Mouse (Mus musculus): ENCODE data around the gene Plekhg1. TPM values are rescaled to one million over a fixed set of nuclear protein-coding genes. Genes with fewer than 3 reads are reported as not detected.
A peak's percentile ranks its signal among the peaks of the same experiment; 100 is the strongest.

Plekhg1 gene
- polyA plus RNA-seq, 1 experiment from 2014 or later, result 11.8 TPM

DNA sequence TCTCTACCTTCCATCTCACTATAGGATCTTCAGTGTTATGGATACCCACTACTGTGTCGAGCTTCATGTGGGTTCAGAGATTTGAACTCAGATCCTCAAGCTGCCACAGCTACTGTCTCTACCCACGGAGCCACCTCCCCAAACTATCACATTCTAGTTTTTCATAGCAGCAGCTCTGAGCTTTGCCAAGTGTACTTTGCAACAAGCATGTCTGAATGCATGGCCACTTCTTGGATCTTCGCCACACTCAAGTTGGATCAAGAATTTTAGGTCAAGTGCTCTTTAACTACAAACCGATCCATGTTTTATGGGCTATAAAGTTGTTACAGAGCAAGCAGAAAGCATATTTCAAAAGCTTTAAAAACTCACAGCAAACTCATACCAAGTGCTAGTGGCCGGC, 130.7 kb downstream of the Plekhg1 start:
- Histone ChIP-seq H3K27me3 (no peaks in the 10 kb centered on the region), H3K36me3 (peaks cover 14% of the 10 kb centered on the region), H3K4me1 (replicated peaks) (no peaks in the 10 kb centered on the region), H3K4me3 (replicated peaks) (no peak overlapping the region), H3K27ac (no peak overlapping the region), H3K9ac (replicated peaks) (no peak overlapping the region), H3K9me3 (0 out of 2 replicates have a peak, but pooled peaks cover 3% of the 10 kb centered on the region), H3K4me2 (replicated peaks) (no peak overlapping the region)
- ATAC-seq, result no peak
- 93% methylated on average over 5 of the region's 5 CpGs for WGBS

DNA sequence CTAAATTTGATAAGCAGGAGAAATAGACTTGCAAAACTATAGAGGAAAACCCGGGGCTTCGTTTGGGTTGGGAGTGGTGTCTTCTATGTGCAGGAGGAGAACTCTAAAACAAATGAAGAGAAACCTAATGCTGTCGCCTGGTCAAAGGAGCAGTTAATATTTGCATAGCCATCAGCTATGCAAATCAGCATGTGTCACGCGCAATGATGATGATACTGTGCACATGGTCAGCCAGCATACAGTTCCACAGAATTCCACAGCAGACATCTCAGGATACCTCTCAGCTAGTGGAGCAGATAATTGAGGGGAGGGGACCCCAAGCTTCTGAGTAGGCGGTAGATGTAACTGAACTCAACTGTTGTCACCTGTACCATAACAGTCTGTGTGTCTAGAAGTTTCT, 133.3 kb downstream of the Plekhg1 start:
- 94% methylated on average over 6 of the region's 6 CpGs for WGBS

DNA sequence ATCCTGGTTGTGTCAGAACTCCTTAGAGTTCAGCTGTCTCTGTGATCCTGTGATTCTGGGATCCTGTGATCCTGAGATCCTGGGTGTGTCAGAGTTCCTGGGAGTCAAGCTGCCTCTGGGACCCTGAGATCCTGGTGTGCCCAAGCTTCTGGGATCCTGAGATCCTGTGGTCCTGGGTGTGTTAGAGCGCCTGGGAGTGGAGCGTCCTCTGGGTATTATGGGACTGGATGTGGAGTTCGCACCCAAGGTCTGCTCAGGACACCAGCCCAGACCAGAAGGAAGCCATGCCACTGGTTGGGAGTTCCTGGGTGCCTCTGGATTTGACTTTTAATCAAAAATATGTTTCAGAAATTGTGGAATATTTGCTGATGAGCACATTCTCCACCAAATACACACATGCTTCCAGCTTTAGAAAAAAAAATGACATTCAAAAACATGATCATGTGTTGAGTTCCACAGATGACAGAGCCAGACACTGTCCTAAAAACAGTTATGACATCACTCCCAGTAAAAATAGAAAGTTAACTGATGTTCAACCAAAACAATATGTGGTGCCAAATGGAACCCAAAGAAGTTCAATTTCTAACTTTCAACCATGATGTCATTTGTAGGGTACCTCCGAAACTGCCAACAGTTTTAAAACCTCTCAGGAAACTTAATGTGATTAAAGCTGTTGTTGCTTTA, 137.8 kb downstream of the Plekhg1 start:
- 97% methylated on average over 4 of the region's 4 CpGs for WGBS
- H3K4me2 ChIP-seq (replicated peaks), result no peak overlapping the region
- H3K4me1 ChIP-seq (replicated peaks), result no peaks in the 10 kb centered on the region
- no peak overlapping the region for H3K27ac ChIP-seq
- no peak overlapping the region for H3K4me3 ChIP-seq (replicated peaks)
- peaks cover 7% of the 10 kb centered on the region for H3K36me3 ChIP-seq
- H3K9me3 ChIP-seq, result no peaks in the 10 kb centered on the region
- ATAC-seq, result no peak
- no peak overlapping the region for H3K9ac ChIP-seq (replicated peaks)
- H3K27me3 ChIP-seq, result no peaks in the 10 kb centered on the region

More for the DNA sequence above, 133.3 kb downstream of the Plekhg1 start:
- Histone ChIP-seq H3K36me3 (peaks cover 14% of the 10 kb centered on the region), H3K9me3 (0 out of 2 replicates have a peak, but pooled peaks cover 3% of the 10 kb centered on the region), H3K4me3 (replicated peaks) (no peak overlapping the region), H3K4me1 (replicated peaks) (no peaks in the 10 kb centered on the region), H3K27ac (no peak overlapping the region), H3K4me2 (replicated peaks) (no peak overlapping the region), H3K27me3 (no peaks in the 10 kb centered on the region), H3K9ac (replicated peaks) (no peak overlapping the region)
- no peak for ATAC-seq

DNA sequence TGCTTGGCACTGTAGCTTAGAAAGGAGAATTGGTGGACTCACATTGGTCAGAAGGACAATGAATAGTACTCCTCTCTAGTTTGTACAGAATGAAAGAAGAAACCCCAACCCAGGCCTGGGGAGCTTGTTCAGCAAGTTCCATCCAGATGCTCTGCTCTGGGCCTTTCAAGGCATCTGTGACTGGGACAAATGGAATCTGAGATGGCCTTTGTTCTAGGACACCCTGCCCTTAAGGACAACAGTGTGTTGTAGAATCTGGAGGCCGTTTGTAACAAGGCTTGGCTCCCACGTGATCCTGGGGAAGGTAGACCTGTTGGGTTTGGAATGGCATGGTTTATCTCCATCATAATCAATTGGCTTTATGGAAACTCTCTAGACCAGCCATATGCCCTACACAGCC, 141.0 kb downstream of the Plekhg1 start:
- no peaks in the 10 kb centered on the region for H3K27me3 ChIP-seq
- H3K4me2 ChIP-seq (replicated peaks), result no peak overlapping the region
- H3K9ac ChIP-seq (replicated peaks), result no peak overlapping the region
- 73% methylated on average over 2 of the region's 2 CpGs for WGBS
- H3K27ac ChIP-seq, result no peak overlapping the region
- no peaks in the 10 kb centered on the region for H3K9me3 ChIP-seq
- H3K36me3 ChIP-seq, result no peaks in the 10 kb centered on the region
- no peaks in the 10 kb centered on the region for H3K4me1 ChIP-seq (replicated peaks)
- no peak for ATAC-seq
- no peak overlapping the region for H3K4me3 ChIP-seq (replicated peaks)

DNA sequence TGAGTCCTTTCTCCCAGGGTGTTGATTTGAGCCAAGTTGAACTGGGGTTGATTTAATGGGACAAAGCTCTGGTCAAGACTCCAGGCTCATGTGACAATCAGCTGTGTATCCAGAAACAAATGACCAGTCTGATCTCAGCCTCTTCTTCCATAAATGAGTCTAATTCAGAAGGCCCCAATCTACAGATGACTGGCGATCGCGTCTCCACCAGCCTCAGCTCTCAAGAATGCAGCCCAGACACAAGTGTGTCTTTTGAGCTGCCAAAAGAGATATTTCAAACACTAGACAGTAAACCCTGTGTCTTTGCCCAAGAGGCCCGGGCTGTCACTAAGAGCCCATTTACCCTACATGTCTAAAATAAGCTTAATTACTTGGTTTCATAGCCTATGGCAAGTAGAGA, 148.3 kb downstream of the Plekhg1 start:
- no peaks in the 10 kb centered on the region for H3K36me3 ChIP-seq
- no peaks in the 10 kb centered on the region for H3K27me3 ChIP-seq
- 82% methylated on average over 4 of the region's 4 CpGs for WGBS
- peaks cover 23% of the 10 kb centered on the region for H3K4me1 ChIP-seq (replicated peaks)
- H3K4me2 ChIP-seq (replicated peaks), result no peak overlapping the region
- H3K4me3 ChIP-seq (replicated peaks), result no peak overlapping the region
- no peak overlapping the region for H3K9ac ChIP-seq (replicated peaks)
- no peak overlapping the region for H3K27ac ChIP-seq
- no peaks in the 10 kb centered on the region for H3K9me3 ChIP-seq
- ATAC-seq, result no peak

DNA sequence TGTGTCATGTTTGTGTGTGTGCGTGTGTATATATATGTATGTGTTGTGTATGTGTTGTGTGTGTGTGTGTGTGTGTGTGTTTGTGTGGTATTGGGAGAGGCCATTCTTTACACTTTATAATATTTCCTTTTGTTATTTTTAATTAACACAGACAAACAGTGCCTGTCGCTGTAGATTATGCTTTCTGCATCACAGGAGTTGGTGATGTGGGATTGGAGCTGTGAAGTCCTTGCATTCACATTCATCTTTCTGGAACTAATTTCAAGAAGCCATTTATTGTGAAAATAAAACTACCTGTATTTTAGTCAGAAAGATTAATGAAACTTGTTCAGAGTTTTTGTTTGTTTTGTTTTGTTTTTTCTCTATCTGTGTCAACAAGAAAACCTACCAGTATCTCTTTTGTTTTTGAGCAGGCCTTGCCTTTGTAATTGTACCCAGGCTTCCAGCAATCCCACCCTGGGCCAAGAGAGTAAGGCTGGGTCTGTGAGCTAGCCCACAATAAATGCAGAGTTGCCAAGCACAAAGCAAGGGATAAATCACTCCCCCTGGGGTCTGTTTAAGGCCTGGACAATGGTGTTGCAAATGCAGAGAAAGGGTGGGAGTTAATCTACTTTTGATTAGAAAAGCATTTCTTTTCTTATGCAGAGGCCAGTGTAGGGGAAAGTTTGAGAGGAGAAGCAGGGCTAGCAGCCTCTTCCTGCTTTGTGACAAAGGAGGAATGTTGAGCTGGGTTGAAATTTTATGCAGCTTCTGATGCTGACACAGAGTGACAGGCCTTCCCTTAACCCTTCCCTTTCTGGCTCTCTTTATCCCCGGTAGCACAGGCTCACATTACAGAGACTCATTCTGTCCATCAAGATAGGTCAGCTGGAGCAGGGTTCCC, 151.5 kb downstream of the Plekhg1 start:
- peaks cover 33% of the 10 kb centered on the region for H3K4me1 ChIP-seq (replicated peaks)
- no peaks in the 10 kb centered on the region for H3K36me3 ChIP-seq
- no peaks in the 10 kb centered on the region for H3K9me3 ChIP-seq
- ATAC-seq, result peak; percentile 94
- H3K27me3 ChIP-seq, result no peaks in the 10 kb centered on the region
- WGBS, result 19% methylated on average over 3 of the region's 3 CpGs
- H3K9ac ChIP-seq (replicated peaks), result no peak overlapping the region
- H3K4me2 ChIP-seq (replicated peaks), result no peak overlapping the region
- H3K27ac ChIP-seq, result peak overlapping the region; percentile 75
- no peak overlapping the region for H3K4me3 ChIP-seq (replicated peaks)

DNA sequence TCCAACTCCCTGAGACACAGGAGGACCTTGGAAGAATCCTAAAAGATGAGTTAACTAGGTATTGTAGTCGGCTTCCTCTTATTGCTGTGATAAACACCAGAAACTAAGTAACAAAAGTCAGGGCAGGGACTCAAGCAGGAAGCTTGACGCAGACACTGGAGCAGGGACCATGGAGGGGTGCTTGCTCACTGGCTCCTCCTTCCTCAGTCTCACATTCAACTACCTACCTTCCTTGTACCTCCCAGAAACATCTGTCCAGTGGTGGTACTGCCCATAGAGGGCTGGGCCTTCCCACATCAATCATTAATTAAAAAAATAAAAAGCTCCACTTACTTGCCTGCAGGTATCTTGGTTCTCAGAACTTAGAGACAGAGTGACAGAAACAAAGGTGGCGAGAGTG, 152.2 kb downstream of the Plekhg1 start:
- Histone ChIP-seq H3K4me3 (replicated peaks) (no peak overlapping the region), H3K9ac (replicated peaks) (no peak overlapping the region), H3K36me3 (no peaks in the 10 kb centered on the region), H3K4me2 (replicated peaks) (no peak overlapping the region), H3K27me3 (no peaks in the 10 kb centered on the region), H3K9me3 (no peaks in the 10 kb centered on the region), H3K4me1 (replicated peaks) (peaks cover 33% of the 10 kb centered on the region), H3K27ac (peak overlapping the region; percentile 75)
- 28% methylated on average over 3 of the region's 3 CpGs for WGBS
- ATAC-seq, result peak; percentile 49

DNA sequence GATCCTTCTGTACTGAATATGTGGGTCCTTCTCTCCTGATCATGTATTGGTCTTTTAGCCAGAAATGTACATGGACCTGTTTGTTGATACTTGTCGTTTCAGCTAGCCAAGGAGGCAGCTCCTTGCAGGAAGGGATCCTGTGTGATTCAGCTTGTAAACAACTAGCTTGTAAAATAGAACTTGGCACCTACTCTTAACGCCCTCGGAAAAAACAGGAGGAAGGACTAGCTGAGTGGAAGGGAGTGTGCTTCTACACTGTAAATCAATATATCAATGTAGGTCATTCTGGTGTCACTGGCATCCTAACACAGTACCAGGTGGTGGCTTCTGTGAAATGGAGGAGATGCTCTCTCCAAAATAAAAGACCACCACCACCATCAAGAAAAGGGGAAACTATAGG, 157.9 kb downstream of the Plekhg1 start:
- ATAC-seq, result no peak
- WGBS, result 90% methylated on average over 3 of the region's 3 CpGs

DNA sequence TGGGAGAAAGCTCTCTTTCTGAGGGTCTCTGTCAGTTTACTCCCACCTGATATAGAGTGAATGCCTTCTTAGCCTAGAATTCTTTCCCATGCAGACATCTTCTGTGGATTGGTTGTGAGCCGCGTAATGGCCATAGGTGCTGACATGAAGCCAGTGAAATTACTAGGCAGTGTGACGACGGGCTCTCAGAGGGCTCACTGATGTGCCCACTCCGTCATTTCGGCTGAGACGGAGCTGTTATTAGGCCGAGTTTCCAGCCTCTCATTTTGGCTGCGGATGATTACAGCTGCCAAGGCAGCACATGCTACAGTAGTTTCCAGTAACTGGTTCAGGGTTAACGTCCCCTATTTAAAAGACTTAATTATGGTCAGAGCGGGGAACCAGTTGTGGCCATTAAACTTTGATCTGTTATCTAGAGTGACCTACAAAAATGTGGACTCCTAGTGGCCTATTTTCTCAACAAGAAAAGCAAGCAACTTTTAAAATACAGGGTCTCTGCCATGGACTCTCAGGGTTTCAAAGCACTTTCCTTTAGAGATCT, 160.3 kb downstream of the Plekhg1 start:
- H3K36me3 ChIP-seq, result no peaks in the 10 kb centered on the region
- no peaks in the 10 kb centered on the region for H3K9me3 ChIP-seq
- H3K4me2 ChIP-seq (replicated peaks), result no peak overlapping the region
- H3K4me3 ChIP-seq (replicated peaks), result no peak overlapping the region
- no peak overlapping the region; the same call in 1 of the 2 replicates for H3K27ac ChIP-seq
- no peak overlapping the region for H3K9ac ChIP-seq (replicated peaks)
- no peaks in the 10 kb centered on the region for H3K27me3 ChIP-seq
- H3K4me1 ChIP-seq (replicated peaks), result no peaks in the 10 kb centered on the region
- 83% methylated on average over 11 of the region's 11 CpGs for WGBS
- ATAC-seq, result no peak

More for the DNA sequence above, 157.9 kb downstream of the Plekhg1 start:
- no peak overlapping the region for H3K4me3 ChIP-seq (replicated peaks)
- no peaks in the 10 kb centered on the region for H3K9me3 ChIP-seq
- H3K4me2 ChIP-seq (replicated peaks), result no peak overlapping the region
- H3K27ac ChIP-seq, result no peak overlapping the region
- no peak overlapping the region for H3K9ac ChIP-seq (replicated peaks)
- no peaks in the 10 kb centered on the region for H3K27me3 ChIP-seq
- H3K36me3 ChIP-seq, result no peaks in the 10 kb centered on the region
- peaks cover 11% of the 10 kb centered on the region for H3K4me1 ChIP-seq (replicated peaks)

DNA sequence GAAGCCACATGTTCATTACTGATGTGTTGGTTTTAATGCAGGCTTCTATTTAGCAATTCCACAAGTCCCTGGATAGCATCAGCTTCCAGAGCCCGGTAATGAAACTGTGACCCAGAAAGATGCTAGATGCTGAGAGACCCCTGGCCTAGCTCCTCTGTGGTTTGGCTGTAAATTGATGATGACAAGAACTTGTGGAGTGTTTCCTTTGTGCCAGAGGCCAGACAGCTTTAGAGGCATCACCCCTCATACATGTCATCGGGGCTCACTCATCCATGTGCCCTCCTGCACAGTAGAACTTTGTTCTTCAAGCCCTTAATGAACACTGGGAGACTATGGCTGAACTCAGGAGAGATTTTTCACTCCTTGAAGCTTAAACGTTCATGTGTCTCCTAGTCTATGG, 165.6 kb downstream of the Plekhg1 start:
- 90% methylated on average over 3 of the region's 3 CpGs for WGBS
- H3K36me3 ChIP-seq, result no peaks in the 10 kb centered on the region
- H3K27ac ChIP-seq, result no peak overlapping the region
- no peaks in the 10 kb centered on the region for H3K27me3 ChIP-seq
- no peaks in the 10 kb centered on the region for H3K4me1 ChIP-seq (replicated peaks)
- H3K9ac ChIP-seq (replicated peaks), result no peak overlapping the region
- H3K4me3 ChIP-seq (replicated peaks), result no peak overlapping the region
- H3K4me2 ChIP-seq (replicated peaks), result no peak overlapping the region
- ATAC-seq, result no peak
- H3K9me3 ChIP-seq, result no peaks in the 10 kb centered on the region

DNA sequence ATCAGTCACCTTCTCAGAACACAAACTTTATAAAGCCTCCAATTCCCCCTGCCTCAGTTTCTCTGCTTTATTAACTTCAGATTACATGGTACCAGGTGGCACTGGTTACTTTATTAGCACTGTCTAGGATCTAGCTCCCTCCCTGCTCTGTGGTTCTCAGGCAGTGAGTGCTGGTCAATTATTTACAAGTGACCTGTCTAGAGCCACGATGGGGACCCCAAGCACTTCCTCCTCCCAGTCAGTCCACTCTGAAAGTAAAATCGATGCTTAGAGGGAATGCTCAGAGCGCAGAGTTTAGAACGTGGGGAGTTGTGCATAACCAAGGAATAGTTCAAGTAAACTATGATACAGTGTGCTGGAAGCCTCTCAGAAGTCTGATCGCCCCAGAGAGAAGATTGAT, 173.9 kb downstream of the Plekhg1 start:
- 88% methylated on average over 5 of the region's 5 CpGs for whole genome bisulfite sequencing
- no peaks in the 10 kb centered on the region for H3K9me3 ChIP-seq
- H3K27ac ChIP-seq, result no peak overlapping the region
- no peak overlapping the region for H3K4me2 ChIP-seq (replicated peaks)
- ATAC-seq, result no peak
- no peak overlapping the region for H3K9ac ChIP-seq (replicated peaks)
- no peak overlapping the region for H3K4me3 ChIP-seq (replicated peaks)
- no peaks in the 10 kb centered on the region for H3K27me3 ChIP-seq
- H3K36me3 ChIP-seq, result no peaks in the 10 kb centered on the region
- H3K4me1 ChIP-seq (replicated peaks), result no peaks in the 10 kb centered on the region

Measured in midbrain, embryonic 13.5 days (tissue).